Mouse (Mus musculus) embryo, embryonic 11 days (tissue): Measurements from ENCODE around the gene Gm20458.

ENCODE experiments used
- DNase-seq: peaks from one replicate; pipeline ENCODE4 v3.0.0-alpha.2; 2015

Gene Gm20458

DNA sequence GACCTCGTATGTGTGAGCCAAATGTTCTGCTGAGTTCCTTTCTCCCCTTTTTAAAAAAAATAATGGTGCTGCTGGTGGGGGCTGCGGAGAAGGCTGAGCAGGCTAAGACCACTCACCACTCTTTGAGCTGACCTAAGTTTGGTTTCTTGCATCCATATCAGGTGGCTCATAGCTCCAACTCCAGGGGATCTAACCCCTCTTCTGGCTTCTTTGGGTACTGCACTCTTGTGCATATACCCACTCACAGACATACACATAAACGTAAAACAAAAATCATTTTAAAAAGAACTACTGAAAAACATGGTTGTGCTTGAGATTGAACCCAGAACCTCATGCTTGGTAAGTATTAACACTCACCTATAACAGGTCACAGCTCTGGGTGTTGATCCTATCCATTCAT, 44.2 kb downstream of the Gm20458 start:
- no peak for DNase-seq

- DNase-seq: no peak
Measured at GRCm38 (mm10) chr2:164505619-164506347, 45.0 kb downstream of the Gm20458 start.

DNA sequence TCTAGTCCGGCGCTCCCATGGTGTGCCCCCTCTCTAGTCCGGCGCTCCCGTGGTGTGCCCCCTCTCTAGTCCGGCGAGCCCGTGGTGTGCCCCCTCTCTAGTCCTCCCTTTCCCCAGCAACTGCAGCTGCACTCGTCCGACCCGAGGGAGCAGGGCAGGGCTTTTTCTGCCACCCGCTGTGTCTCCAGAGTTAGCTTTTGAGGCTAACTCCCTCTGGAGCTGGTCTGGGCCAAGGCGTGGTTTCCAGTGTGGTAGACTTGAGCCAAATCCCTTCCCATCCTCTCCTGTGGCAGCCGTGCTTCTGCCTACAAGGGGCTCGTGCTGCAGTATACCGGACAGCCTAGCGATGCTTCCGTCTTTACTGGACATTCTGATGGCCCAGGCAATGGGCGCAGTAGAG, 47.0 kb downstream of the Gm20458 start:
- no peak for DNase-seq

DNA sequence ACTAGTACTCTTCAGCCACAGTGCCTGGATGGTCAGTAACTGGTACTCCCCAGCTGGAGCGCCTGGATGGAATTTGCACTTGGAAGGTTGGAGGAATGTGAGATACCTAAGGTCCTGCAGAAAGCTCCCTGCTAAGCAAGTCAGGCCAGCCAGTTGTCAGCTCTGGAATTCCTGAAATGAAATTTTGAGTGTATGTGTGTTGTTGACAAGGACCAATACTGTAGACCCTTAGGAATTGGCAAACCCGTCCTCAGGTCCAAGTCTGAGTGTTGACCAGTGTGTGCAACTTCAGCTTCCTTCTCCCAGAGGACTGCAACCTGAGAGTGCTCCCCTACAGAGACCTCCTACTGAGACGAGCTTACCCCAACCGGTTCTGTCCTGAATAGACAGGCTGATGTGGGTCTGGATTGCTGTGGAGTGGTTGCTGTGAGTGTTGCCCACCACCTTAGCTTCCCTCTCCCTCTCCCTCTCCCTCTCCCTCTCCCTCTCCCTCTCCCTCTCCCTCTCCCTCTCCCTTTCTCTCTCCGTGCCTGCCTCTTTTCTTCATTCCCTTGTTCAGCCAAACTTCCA, 49.9 kb downstream of the Gm20458 start:
- DNase-seq: no peak

GRCm38 (mm10) chr2:164512121-164512909, 51.5 kb downstream of the Gm20458 start:
- no peak for DNase-seq

DNA sequence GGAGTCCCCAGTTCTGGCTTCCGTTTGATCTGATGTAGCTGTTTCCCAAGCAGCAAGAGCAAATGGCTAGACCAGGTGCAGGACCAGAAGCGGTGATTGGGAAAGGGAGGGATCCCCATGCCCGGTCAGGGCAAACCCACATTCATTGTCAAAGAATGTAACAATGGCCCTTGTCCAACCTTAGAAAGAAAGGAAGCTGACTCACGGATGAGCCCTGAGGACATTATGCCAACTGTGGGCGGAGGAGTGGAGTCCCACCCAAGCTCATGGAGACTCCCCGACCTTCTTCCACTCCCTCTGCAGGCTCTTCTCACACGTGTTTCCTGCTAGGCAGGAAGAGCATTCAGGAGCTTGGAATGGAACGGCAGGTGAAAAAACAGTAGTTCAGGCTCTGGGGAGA, 52.6 kb downstream of the Gm20458 start:
- DNase-seq: no peak

- DNase-seq: no peak
Measured at GRCm38 (mm10) chr2:164514916-164515315, 54.1 kb downstream of the Gm20458 start.

DNA sequence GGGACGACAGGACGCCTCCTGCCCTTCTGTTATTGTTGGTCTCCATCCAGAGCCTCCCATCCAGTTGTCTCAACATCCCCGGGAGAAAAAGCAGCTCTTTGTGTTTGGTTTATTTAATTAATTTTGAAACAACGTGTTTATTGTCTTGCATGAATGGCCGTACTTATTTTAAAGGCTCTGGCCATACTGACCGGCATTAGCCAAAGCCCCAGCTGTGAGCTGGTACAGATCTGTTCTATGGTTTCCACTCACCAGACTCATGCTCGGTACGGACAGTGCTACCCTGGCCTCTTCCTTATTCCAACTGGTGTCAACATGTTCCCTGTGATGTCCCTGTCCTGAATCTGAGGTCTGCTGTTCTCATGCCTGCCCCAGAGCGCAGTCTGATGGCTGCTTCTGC, 55.1 kb downstream of the Gm20458 start:
- DNase-seq: no peak

GRCm38 (mm10) chr2:164516592-164516991, 55.8 kb downstream of the Gm20458 start:
- no peak for DNase-seq

GRCm38 (mm10) chr2:164517485-164518221, 56.9 kb downstream of the Gm20458 start:
- DNase-seq: peak; percentile 64

GRCm38 (mm10) chr2:164518266-164519170, 57.8 kb downstream of the Gm20458 start:
- no peak for DNase-seq

GRCm38 (mm10) chr2:164519171-164519526, 58.4 kb downstream of the Gm20458 start:
- no peak for DNase-seq

DNA sequence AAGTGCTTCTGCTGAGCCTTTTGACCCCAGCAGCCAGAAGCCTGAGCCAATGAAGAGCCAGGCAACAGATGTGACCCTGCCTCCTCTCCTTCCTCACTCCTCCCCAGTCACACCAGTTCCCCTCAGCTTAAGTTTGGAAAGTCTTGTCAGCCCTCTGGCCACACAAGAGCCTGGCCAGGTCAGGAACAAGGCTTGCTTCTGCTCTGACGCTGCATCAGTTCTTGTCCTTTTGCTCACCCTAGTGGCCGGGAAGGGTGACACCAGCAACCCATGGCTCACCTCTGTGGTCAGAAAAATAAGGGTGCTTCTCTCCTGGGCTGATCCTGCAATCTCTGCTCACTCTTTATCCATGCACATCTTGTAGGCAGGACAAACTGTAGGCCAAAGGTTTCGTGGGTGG, 60.0 kb downstream of the Gm20458 start:
- DNase-seq: peak; percentile 72

DNA sequence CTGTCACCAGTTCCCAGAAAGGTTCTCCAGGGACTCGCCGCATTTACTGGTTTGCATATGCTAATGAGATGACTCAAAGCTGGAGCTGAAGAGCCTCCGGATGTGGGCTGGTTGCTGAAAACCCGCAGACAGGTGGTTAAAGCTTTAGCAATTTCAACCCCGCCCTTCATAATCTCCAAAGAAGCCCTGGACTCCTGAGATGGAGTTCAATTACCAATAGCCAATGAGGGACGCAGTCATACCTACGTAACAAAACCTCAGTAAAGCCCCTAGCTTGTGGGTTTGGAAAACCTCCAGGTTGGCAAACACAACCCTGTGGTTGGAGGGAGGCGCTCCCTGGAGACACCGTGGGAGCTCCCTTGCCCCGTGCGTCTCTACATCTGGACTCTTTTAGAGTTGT, 61.1 kb downstream of the Gm20458 start:
- DNase-seq: no peak

DNA sequence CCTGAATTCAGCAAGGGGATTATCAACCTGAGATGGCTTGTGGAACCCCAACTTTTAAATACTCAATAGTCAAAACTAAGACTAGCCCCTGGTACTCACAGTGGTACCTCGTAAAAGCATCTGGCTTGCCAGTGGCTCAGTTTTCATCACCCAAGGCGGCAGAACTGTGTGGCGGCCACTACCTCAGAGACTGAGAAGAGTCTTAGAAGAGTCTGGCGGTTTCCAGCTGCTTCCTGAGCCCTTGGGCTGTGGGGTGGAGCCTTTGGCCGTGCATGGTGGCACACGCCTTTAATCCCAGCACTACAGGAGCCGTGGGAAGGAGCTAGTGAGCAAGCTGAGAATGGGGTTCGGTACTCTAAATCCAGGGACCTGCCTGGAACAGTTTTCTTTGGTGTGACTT, 61.5 kb downstream of the Gm20458 start:
- DNase-seq: no peak

- DNase-seq: no peak
Measured at GRCm38 (mm10) chr2:164523301-164523773, 62.6 kb downstream of the Gm20458 start.

DNA sequence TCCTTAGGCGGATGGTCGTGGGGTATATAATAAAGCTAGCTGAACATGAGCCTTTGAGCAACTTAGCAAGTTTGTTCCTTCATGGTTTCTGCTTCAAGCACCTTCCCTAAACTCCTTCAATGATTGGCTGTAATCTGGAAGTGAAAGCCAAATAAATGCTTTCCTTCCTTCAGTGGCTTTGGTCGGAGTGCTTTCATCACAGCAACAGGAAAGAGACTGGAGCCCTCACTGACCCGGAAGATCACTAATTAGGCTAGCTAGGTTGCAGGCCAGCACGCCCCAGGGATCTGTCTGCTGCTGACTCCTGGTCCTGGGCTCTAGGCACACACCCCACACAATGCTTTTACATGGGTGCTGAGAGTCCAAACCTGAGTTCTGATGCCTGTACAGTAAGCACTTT, 67.8 kb downstream of the Gm20458 start:
- DNase-seq: no peak

- peak; percentile 66 for DNase-seq
Measured at GRCm38 (mm10) chr2:164531169-164531568, 70.4 kb downstream of the Gm20458 start.

DNA sequence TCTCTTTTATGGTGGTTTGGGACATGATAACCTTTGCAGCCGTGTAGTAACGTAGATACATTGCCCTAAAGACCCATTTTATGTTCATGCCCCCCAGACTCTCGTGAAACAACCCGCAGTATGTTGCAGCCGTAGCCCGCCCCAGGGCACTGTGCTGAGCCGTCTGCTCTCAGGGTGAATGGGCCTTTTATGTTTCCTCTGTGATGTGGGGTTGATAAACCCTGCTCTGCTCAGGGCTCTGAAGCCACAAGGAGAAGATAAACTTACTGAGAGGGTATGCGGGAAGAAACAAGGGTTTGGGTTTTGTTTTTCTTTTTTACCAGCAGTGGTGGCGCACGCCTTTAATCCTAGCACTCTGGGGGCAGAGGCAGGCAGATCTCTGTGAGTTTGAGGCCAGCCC, 73.5 kb downstream of the Gm20458 start:
- DNase-seq: no peak

DNA sequence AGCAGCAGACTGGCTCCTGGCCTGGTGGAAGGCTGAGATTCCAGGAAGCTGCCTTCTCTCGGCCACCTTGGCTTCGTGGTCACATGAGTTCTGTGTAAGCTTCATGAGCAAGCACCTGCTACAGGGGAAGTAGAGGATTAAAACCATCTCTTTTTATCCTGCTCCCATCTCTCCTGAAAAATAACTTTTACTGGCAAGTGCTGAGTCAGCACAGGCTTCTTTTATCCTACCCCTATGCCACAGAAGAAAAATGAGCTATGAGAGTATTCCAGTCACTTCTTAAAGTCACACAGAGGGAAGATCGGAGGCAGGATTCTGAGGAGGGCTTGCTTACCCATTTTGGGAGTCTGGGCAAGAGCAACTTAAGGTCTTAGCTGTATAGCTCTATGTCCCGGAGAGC, 76.2 kb downstream of the Gm20458 start:
- no peak for DNase-seq
